Mouse (Mus musculus) testis, postnatal 10 days (tissue): ENCODE results near the gene Minos1.

ENCODE experiments used
- DNase-seq: peaks from one replicate; pipeline ENCODE4 v3.0.0; 2021; ENCODE audit warnings: low spot score

Gene Minos1

GRCm38 (mm10) chr4:139059569-139059968 is 71.3 kb downstream of the Minos1 start:
- DNase-seq = peak; percentile 84

GRCm38 (mm10) chr4:139058029-139058428 is 72.9 kb downstream of the Minos1 start:
- no peak for DNase-seq

GRCm38 (mm10) chr4:139057291-139057690 is 73.6 kb downstream of the Minos1 start:
- DNase-seq = no peak

GRCm38 (mm10) chr4:139055744-139056143 is 75.2 kb downstream of the Minos1 start:
- DNase-seq = no peak

- no peak for DNase-seq
Observed at GRCm38 (mm10) chr4:139055336-139055735, 75.6 kb downstream of the Minos1 start.

- DNase-seq = no peak
Observed at GRCm38 (mm10) chr4:139054300-139054923, 76.5 kb downstream of the Minos1 start.

GRCm38 (mm10) chr4:139053391-139053790 is 77.5 kb downstream of the Minos1 start:
- no peak for DNase-seq

GRCm38 (mm10) chr4:139052796-139053195 is 78.1 kb downstream of the Minos1 start:
- no peak for DNase-seq
